Mouse (Mus musculus) kidney, postnatal 36 days (tissue): ENCODE data around the gene Pde1a.

Experiments
- DNase-seq, 2 experiments: peaks; one replicate each; pipeline ENCODE4 v3.0.0; 2021 to 2022; ENCODE audit warnings: mixed read lengths in 2 of 2

The Pde1a gene

GRCm38 (mm10) chr2:80038642-80039445 is 90.4 kb downstream of the Pde1a start:
- DNase-seq: peak; percentile 42 to 57

- peak in 1 of 2 experiments; percentile 4 for DNase-seq
These were observed 91.3 kb downstream of the Pde1a start for GRCm38 (mm10) chr2:80037971-80038370.

GRCm38 (mm10) chr2:80029051-80029450 is 100.2 kb downstream of the Pde1a start:
- DNase-seq: peak; percentile 61 to 63

GRCm38 (mm10) chr2:80026053-80026452 is 103.2 kb downstream of the Pde1a start:
- no peak for DNase-seq

GRCm38 (mm10) chr2:80025597-80025996 is 103.7 kb downstream of the Pde1a start:
- no peak for DNase-seq

- DNase-seq: no peak
These were observed 104.2 kb downstream of the Pde1a start for GRCm38 (mm10) chr2:80025038-80025437.

- no peak for DNase-seq
These were observed 115.1 kb downstream of the Pde1a start for GRCm38 (mm10) chr2:80014161-80014560.

GRCm38 (mm10) chr2:80013060-80013459 is 116.2 kb downstream of the Pde1a start:
- peak; percentile 38 to 59 for DNase-seq

GRCm38 (mm10) chr2:79999168-79999567 is 130.1 kb downstream of the Pde1a start:
- DNase-seq: peak; percentile 11 to 36

- no peak for DNase-seq
These were observed 130.8 kb downstream of the Pde1a start for GRCm38 (mm10) chr2:79998460-79998859.

DNA sequence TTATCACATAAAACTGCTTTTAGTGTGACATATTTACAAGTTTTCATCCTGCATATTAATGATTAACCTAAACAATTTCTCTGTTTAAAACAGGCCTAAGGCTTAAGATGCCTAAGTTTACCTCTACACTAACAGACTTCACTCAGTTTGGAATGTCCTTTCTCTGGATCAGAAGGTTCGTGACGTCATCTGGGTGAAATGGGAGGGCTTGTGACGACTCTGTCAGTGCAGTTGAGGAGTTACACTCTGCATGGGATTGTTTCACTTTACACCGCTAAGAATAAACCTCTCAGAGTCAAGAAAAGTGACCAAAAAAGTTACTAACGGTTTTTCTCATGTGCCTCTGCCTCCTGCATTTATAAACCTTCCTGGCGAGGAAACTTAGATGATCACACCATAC is 137.6 kb downstream of the Pde1a start:
- DNase-seq: peak; percentile 34 to 41

GRCm38 (mm10) chr2:79983778-79984177 is 145.5 kb downstream of the Pde1a start:
- no peak for DNase-seq

GRCm38 (mm10) chr2:79983222-79983632 is 146.0 kb downstream of the Pde1a start:
- no peak for DNase-seq

DNA sequence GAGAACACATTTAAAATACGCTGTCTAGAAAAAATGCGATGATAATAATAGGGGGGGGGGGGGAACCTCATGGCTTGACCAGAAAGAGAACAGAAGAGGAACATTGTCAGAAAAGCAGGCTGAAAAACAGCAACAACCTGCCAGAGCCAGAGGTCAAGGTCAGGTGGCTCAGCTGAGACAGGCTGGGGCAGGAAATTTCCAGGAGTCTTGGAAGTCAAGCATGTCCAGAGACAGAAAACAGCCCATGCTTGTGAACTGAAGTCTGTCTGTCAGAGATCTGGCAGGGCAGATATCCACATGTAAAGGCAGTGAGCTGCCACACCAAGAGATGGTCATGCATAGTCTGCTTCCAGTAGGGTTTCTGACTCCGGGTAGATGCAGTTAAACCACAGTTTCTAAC is 147.5 kb downstream of the Pde1a start:
- DNase-seq: peak; percentile 41 to 55

GRCm38 (mm10) chr2:79978992-79979391 is 150.3 kb downstream of the Pde1a start:
- DNase-seq: no peak

- peak; percentile 11 to 19 for DNase-seq
These were observed 152.0 kb downstream of the Pde1a start for GRCm38 (mm10) chr2:79977259-79977658.

- peak in 1 of 2 experiments; percentile 45 for DNase-seq
These were observed 153.3 kb downstream of the Pde1a start for GRCm38 (mm10) chr2:79975947-79976346.

DNA sequence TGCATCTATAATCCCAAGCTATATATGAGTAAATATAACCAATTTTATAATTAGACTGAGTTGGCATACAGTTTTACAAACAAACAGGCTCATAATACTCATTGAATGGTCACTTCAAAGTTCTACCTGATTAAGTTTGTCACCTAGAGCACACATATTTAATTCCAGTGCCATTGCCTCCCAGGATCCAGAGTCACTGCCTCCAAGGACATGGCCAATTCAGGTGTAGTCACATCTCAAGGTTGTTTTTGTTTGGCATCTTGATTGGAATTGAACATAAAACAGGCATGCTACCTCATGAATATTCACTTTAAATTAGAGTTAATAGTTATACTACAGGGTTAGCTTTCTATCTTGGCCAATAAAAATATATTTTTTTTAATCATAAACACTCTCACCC is 157.0 kb downstream of the Pde1a start:
- peak in 1 of 2 experiments; percentile 31 for DNase-seq

DNA sequence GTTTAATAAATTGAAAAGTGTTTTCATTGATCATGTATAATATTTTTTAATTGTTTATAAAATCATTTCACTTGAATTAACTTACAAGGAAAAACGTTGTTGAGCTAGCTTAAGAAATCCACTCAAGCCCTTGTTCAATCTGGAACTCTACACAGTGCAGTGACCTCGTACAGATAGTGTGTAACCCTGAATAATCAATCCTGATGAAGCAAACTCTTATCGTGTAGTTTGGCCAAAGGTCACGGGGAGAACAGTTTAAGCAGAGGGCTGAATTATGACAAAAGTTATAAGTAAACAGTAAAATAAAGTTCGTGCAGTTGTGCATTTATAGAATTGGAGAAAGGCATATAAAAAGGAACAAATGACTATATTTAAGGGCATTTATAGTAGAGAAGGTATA is 159.7 kb downstream of the Pde1a start:
- no peak for DNase-seq

- DNase-seq: peak; percentile 23 to 27
These were observed 162.4 kb downstream of the Pde1a start for GRCm38 (mm10) chr2:79966681-79967506.

- peak; percentile 12 to 42 for DNase-seq
These were observed 163.2 kb downstream of the Pde1a start for GRCm38 (mm10) chr2:79966086-79966485.

GRCm38 (mm10) chr2:79964964-79965363 is 164.3 kb downstream of the Pde1a start:
- DNase-seq: peak; percentile 44 to 63

DNA sequence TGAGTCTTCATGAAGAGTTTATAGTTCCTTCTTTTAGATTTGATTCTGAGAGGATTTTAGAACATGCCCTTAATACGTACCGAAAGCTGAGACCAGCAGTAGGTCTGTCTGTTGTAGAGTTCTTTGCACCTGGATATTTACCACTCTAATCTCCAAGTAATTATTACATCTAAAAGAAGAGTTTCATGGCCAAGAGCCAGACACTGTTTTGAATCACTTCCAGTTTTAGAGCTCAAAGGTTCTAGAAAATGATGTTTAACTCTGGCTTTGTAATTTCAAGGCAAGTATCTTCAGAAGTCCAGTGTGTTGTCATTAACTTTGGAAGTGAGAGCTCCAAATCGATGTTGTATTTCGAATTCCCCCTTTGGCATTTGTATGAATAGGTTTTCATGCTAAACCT is 167.8 kb downstream of the Pde1a start:
- peak; percentile 54 to 60 for DNase-seq
